Mouse (Mus musculus) adrenal gland (tissue): ENCODE data around the gene Vmn1r172.
"Not testable (repeated sequence)": the region's sequence is repeated elsewhere in the genome, so short reads cannot be mapped to it uniquely, and the experiment has no call there.

ENCODE experiments used
- intact Hi-C: fragments of 180-260 bp; cut with DNase I; formaldehyde crosslinking; loops from one replicate; pipeline ENCODE4 v1.15.1; 2025
- long read RNA-seq, 2 experiments: library from polyadenylated mRNA; unstranded; transcript quantifications; one replicate each; pipeline ENCODE4 v2.0.0; 2020; ENCODE audit warnings: borderline replicate concordance in 1 of 2; ENCODE audit not compliant: insufficient replicate concordance in 1 of 2

Gene Vmn1r172
- long read RNA-seq, experiment 1 = 0 reads
- long read RNA-seq, experiment 2 = 0 reads

DNA sequence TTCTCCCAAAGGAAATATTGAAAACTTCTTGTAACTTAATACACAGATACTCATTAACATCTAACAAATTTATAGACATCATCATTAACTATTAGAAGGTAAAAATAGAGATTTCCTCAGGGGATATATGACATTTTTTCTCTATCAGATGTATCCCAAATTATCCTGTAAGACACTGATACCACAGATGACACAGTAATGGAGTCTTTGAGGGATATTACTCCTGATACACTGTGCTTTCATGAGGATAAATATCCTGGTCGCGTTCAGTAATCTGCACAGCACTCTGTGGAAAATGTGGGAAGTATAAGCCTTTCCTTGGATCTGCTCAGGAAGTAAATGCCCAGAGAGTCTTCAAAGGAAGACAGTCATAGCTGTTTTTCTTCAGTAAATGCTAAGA, at the start of gene Vmn1r172:
TSS of gene Vmn1r172 (plus strand) at position 301 of the 400 bp plus-strand sequence.
- intact Hi-C loops = no loop called here

DNA sequence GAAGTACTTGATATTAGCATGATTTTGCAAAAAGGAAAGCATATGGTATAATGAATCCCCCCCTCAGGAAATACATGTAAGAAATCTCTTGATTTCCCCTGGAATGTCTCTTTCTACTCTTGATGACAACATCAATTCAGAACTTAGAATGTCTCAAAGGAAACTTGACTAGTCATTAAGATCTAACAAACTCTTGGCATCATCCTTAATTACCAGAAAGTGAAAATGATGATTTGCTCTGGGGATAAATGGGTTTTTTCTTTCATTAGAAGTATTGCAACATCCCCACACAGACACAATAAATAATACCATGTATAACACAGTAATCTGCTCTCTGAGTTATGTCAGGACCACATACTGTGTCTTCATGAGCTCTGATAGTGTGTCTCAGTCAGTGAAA, 27.7 kb upstream of the Vmn1r172 start, which contains the start of gene Vmn1r171:
TSS of gene Vmn1r171 (plus strand) at position 301 of the 400 bp plus-strand sequence.
- intact Hi-C loops = no loop called here

DNA sequence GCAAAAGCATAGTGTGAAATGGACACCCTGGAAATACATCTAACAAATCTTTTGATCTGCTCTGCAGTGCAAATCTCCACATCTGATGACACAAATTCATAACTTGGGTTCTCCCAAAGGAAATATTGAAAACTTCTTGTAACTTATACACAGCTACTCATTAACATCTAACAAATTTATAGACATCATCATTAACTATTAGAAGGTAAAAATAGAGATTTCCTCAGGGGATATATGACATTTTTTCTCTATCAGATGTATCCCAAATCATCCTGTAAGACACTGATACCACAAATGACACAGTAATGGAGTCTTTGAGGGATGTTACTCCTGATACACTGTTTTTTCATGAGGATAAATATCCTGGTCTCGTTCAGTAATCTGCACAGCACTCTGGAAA, 42.3 kb downstream of the Vmn1r172 start, which contains the start of gene Vmn1r173:
TSS of gene Vmn1r173 (plus strand) at position 301 of the 400 bp plus-strand sequence.
- intact Hi-C loops = not testable (repeated sequence)
